19 mouse cellular contexts compared by ENCODE assay signal in genomic region chr6:99336191-99336590, GRCm38 (mm10).
A peak's percentile ranks its signal among the peaks of the same experiment; 100 is the strongest.
DNase-seq lines count a peak whose midpoint lies in the region; ATAC-seq and TF ChIP-seq lines count a peak whose summit lies in the region.
"Had no signal": no experiment of that assay in that cellular context is flagged by ENCODE, and none has a peak within 500 bp of the region (broad histone marks: within the 10 kb centered on the region; RNA-seq: fewer than 3 reads in every experiment).

No protein-coding gene starts in this region.

- peak; percentile 44 for ATAC-seq in kidney, embryonic 14.5 days (ENCODE audit: low FRiP score, low TSS enrichment)
- ATAC-seq in liver, postnatal 0 days: no peak
- no peak for ATAC-seq in liver, embryonic 12.5 days
- no peak for ATAC-seq in intestine, embryonic 15.5 days
- ATAC-seq: forebrain, embryonic 13.5 days; forebrain, postnatal 0 days; hindbrain, embryonic 16.5 days had no signal

- DNase-seq in kidney, adult 9 months: no peak
- no peak for DNase-seq in liver, postnatal 0 days
- DNase-seq: adrenal gland, postnatal 14 days; cerebellum, adult 11-12 months; cerebellum, adult 9-10 months; cerebellum, postnatal 25 days; forebrain, postnatal 0 days; heart, postnatal 10 days; heart, postnatal 4 days had no signal

- no peak overlapping the region for H3K27ac ChIP-seq in kidney, embryonic 14.5 days (ENCODE audit: low read depth, low read length)
- peak overlapping the region; percentile 50; the same call in 1 of the 2 replicates for H3K27ac ChIP-seq in liver, postnatal 0 days (ENCODE audit: low read depth)
- no peak overlapping the region for H3K27ac ChIP-seq in liver, embryonic 12.5 days
- H3K27ac ChIP-seq in macrophage: peak overlapping the region; percentile 19; the same call in 1 of the 2 replicates
- H3K27ac ChIP-seq in small intestine, adult 2 months (ENCODE audit: insufficient read depth, low read depth, low read length): peak overlapping the region; percentile 37; the same call in 1 of the 2 replicates
- no peak overlapping the region for H3K27ac ChIP-seq in intestine, embryonic 15.5 days
- H3K27ac ChIP-seq: embryonic facial prominence, embryonic 10.5 days; forebrain, embryonic 13.5 days; heart, embryonic 10.5 days; hindbrain, embryonic 12.5 days had no signal

- no peaks in the 10 kb centered on the region; the same call in 1 of the 2 replicates for H3K27me3 ChIP-seq in kidney, embryonic 14.5 days (ENCODE audit: control insufficient read depth, insufficient read depth, low read length)
- H3K27me3 ChIP-seq in liver, postnatal 0 days (ENCODE audit: insufficient read depth, low read length): no peaks in the 10 kb centered on the region
- H3K27me3 ChIP-seq in liver, embryonic 12.5 days (replicated peaks): no peaks in the 10 kb centered on the region
- H3K27me3 ChIP-seq in small intestine, adult 2 months (ENCODE audit: control insufficient read depth, insufficient read depth, low read length): no peaks in the 10 kb centered on the region
- H3K27me3 ChIP-seq in intestine, embryonic 15.5 days (replicated peaks): no peaks in the 10 kb centered on the region
- H3K27me3 ChIP-seq: forebrain, embryonic 13.5 days; hindbrain, embryonic 12.5 days had no signal

- H3K9me3 ChIP-seq in kidney, embryonic 14.5 days (ENCODE audit: control insufficient read depth, low read length): no peaks in the 10 kb centered on the region
- no peaks in the 10 kb centered on the region for H3K9me3 ChIP-seq in liver, postnatal 0 days (ENCODE audit: low read length)
- no peaks in the 10 kb centered on the region for H3K9me3 ChIP-seq in liver, embryonic 12.5 days (replicated peaks)
- no peaks in the 10 kb centered on the region for H3K9me3 ChIP-seq in intestine, embryonic 15.5 days
- H3K9me3 ChIP-seq: embryonic facial prominence, embryonic 10.5 days; forebrain, embryonic 13.5 days; heart, embryonic 10.5 days; hindbrain, embryonic 12.5 days had no signal

- WGBS in kidney, embryonic 14.5 days: 11% methylated on average over 5 of the region's 5 CpGs
- WGBS in liver, postnatal 0 days (ENCODE audit: insufficient replicate concordance): 36% methylated on average over 5 of the region's 5 CpGs
- WGBS in liver, embryonic 12.5 days (ENCODE audit: insufficient replicate concordance): 63% methylated on average over 5 of the region's 5 CpGs
- WGBS in macrophage (ENCODE audit: missing documents): 43% methylated on average over 5 of the region's 5 CpGs
- 21% methylated on average over 5 of the region's 5 CpGs for WGBS in small intestine, adult 2 months
- WGBS in intestine, embryonic 15.5 days: 31% methylated on average over 5 of the region's 5 CpGs

- H3K4me1 ChIP-seq in kidney, embryonic 14.5 days (ENCODE audit: control insufficient read depth, insufficient read depth, low read length): peaks cover 9% of the 10 kb centered on the region
- peaks cover 10% of the 10 kb centered on the region for H3K4me1 ChIP-seq in liver, postnatal 0 days (ENCODE audit: insufficient read depth)
- peaks cover 18% of the 10 kb centered on the region for H3K4me1 ChIP-seq in liver, embryonic 12.5 days
- peaks cover 13% of the 10 kb centered on the region; the same call in 1 of the 2 replicates for H3K4me1 ChIP-seq in small intestine, adult 2 months (ENCODE audit: control insufficient read depth, insufficient read depth, insufficient read length, low read length)
- peaks cover 21% of the 10 kb centered on the region for H3K4me1 ChIP-seq in intestine, embryonic 15.5 days (replicated peaks)
- H3K4me1 ChIP-seq: forebrain, embryonic 13.5 days had no signal

- H3K4me2 ChIP-seq in kidney, embryonic 14.5 days (replicated peaks; ENCODE audit: low read depth, low read length): no peak overlapping the region
- H3K4me2 ChIP-seq in liver, postnatal 0 days (ENCODE audit: low read depth, low read length): no peak overlapping the region
- H3K4me2 ChIP-seq in liver, embryonic 12.5 days: no peak overlapping the region
- H3K4me2 ChIP-seq in intestine, embryonic 15.5 days (replicated peaks): no peak overlapping the region
- H3K4me2 ChIP-seq: forebrain, embryonic 13.5 days; hindbrain, embryonic 12.5 days had no signal

- no peak overlapping the region for H3K9ac ChIP-seq in kidney, embryonic 14.5 days (ENCODE audit: low read depth, low read length)
- H3K9ac ChIP-seq in liver, postnatal 0 days (replicated peaks): no peak overlapping the region
- no peak overlapping the region for H3K9ac ChIP-seq in liver, embryonic 12.5 days
- no peak overlapping the region for H3K9ac ChIP-seq in intestine, embryonic 15.5 days
- H3K9ac ChIP-seq: forebrain, embryonic 13.5 days; forebrain, postnatal 0 days; hindbrain, embryonic 12.5 days had no signal

- H3K4me3 ChIP-seq in kidney, embryonic 14.5 days (ENCODE audit: low read length): no peak overlapping the region
- H3K4me3 ChIP-seq in liver, postnatal 0 days (ENCODE audit: low read depth, low read length): no peak overlapping the region
- H3K4me3 ChIP-seq in liver, embryonic 12.5 days: no peak overlapping the region
- H3K4me3 ChIP-seq in macrophage (ENCODE audit: inconsistent target): no peak overlapping the region
- H3K4me3 ChIP-seq in small intestine, adult 2 months (ENCODE audit: low read depth, low read length): no peak overlapping the region
- H3K4me3 ChIP-seq in intestine, embryonic 15.5 days (replicated peaks): no peak overlapping the region
- H3K4me3 ChIP-seq: embryonic facial prominence, embryonic 10.5 days; forebrain, embryonic 13.5 days; heart, embryonic 10.5 days; hindbrain, embryonic 12.5 days had no signal

- no peak for TF ChIP-seq POLR2A in small intestine, adult 2 months (IDR thresholded peaks at IDR 0.05; ENCODE audit: low read depth, low read length)

- TF ChIP-seq CTCF in liver, postnatal 0 days (IDR thresholded peaks at IDR 0.05; ENCODE audit: low read depth): no peak
- TF ChIP-seq CTCF in small intestine, adult 2 months (IDR thresholded peaks at IDR 0.05; ENCODE audit: extremely low read depth, insufficient read length, insufficient replicate concordance, low read depth, low read length): no peak

- H3K79me2 ChIP-seq in macrophage (ENCODE audit: inconsistent target): no peaks in the 10 kb centered on the region

- no peaks in the 10 kb centered on the region for H3K36me3 ChIP-seq in kidney, embryonic 14.5 days (ENCODE audit: control insufficient read depth, insufficient read depth, low read length)
- no peaks in the 10 kb centered on the region for H3K36me3 ChIP-seq in liver, postnatal 0 days (replicated peaks; ENCODE audit: insufficient read depth, low read length)
- no peaks in the 10 kb centered on the region for H3K36me3 ChIP-seq in liver, embryonic 12.5 days
- H3K36me3 ChIP-seq in macrophage (ENCODE audit: inconsistent target): no peaks in the 10 kb centered on the region
- no peaks in the 10 kb centered on the region for H3K36me3 ChIP-seq in small intestine, adult 2 months (ENCODE audit: control insufficient read depth, insufficient read depth, low read length)
- H3K36me3 ChIP-seq in intestine, embryonic 15.5 days: no peaks in the 10 kb centered on the region
- H3K36me3 ChIP-seq: embryonic facial prominence, embryonic 10.5 days; heart, embryonic 10.5 days; hindbrain, embryonic 12.5 days had no signal

- peak; percentile 50; the same call in 1 of the 2 replicates for TF ChIP-seq EP300 in liver, postnatal 0 days (IDR thresholded peaks at IDR 0.05; ENCODE audit: low read depth)

Comparison
In these comparisons a context has a peak if more than half of its experiments do, and no peak if none do; other contexts are left out.
1. H3K27ac ChIP-seq: peak in liver, postnatal 0 days (single experiment), macrophage (single experiment) and small intestine, adult 2 months (single experiment); none in kidney, embryonic 14.5 days (single experiment), liver, embryonic 12.5 days (single experiment) and intestine, embryonic 15.5 days (single experiment).